Mouse (Mus musculus) urinary bladder, postnatal 10 days (tissue): ENCODE results near the gene Rph3al.

Experiments used
- DNase-seq: peaks from one replicate; pipeline ENCODE4 v3.0.0; 2022; ENCODE audit warnings: low spot score

Rph3al gene

DNA sequence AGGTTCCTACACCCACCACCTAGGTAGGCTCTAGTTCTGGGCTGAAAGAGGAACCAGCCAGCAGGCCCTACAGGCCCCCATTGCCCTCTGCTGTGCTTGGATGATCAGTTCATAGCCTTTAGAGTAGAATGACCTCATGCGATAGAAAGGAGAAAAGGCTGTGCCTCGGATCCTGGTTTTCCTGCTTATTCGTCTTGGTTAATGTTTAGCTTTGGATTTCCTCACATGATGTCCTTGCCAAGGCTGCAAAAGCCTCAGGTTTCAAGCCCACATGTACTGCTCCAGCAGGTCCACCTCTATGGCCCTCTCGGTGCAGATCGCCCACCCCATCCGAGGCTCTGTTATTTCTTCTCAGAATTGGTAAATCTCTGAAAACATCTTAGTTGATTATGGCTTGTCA is 33.2 kb downstream of the Rph3al start:
- no peak for DNase-seq

DNA sequence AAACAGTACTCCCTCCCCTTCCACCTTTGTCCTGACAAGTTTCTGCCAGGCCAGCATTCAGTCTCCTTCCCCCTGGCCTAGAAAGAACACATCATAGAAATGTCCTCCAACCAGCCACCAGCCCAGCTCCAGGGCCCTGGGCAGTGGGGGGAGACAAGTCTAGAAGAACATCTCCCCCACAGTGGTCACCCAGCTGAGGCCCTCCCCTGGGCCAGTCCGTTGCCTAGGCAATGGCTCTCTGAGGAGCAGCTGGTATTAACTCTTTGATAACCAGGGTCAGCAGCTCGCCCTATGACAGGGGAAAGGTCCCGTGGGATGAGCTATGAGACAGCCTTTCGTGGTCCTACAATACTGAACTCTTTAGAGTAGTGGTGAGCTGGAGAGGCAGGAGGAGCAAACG is 33.7 kb downstream of the Rph3al start:
- no peak for DNase-seq

DNA sequence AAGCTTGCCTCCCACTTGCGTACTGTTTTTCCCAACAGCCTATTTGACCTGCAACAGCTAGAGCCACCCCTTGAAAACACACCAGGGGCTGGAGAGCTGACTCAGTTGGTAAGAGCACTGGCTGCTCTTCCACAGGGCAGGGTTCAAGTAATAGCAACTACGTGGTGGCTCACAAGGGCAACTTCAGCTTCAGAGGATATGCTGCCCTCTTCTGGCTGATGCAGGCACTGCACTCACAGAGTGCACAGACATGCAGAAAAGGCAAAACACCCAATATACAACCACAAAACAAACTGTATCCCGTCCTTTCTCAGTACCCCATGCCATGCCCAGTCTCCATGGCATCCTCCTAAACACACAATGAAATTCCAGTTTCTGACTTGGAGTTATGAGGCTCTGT is 34.7 kb downstream of the Rph3al start:
- no peak for DNase-seq

DNA sequence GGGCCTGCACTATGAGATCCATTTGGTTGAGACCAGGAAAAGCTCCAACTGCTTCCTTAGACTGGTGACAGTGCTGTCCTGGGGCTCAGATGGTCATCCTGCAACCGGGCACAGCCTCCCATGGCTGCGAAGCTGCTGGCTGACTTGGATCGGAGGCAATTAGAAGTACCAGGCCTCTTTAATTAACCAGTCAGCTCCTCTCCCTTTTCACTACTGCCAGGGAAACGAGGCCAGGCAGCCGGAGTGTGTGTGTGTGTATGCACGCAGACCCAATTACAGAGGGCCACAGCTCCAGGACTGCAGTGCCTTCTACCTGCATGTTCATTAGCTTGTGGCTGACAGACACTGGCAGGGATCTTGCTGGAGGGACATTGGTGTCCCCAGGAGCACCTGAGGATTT is 36.9 kb downstream of the Rph3al start:
- no peak for DNase-seq

DNA sequence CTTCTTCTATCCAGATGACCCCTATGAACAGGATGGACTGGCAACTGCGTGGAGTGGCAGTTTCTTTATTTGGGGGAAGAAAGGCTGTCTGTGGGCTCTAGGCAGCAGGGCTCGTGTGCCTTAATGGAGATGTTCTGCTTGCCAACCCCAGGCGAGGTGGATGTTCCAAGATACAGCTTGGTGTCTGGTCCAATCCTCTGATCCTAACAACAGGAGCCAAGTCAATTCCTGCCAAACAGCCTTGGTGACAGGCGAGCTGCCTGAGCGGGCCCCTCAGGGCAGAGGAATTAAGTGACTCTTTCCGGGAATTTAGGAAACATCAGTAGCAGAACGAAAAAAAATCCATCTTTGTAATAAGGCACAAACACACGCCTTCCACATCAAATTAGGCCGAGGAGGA is 38.6 kb downstream of the Rph3al start:
- no peak for DNase-seq

DNA sequence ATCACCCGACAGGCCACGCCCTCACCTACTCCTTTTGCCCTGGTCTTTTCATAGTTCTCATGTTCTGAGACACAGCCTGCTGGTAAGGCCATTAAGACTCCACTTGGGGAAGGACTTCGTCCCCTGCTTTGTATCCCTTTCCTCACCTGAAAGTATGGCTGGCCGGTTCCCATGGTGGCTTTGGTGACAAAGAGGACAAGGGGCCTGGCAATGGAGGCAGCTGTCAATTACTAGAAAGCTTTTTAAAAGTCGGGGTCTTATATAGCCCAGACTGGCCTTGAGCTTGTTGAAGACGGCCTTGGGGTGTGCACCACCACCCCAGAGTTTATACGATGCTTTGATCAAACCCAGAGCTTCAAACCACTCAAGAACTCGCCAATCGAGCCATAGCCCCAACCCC is 39.7 kb downstream of the Rph3al start:
- DNase-seq = no peak

DNA sequence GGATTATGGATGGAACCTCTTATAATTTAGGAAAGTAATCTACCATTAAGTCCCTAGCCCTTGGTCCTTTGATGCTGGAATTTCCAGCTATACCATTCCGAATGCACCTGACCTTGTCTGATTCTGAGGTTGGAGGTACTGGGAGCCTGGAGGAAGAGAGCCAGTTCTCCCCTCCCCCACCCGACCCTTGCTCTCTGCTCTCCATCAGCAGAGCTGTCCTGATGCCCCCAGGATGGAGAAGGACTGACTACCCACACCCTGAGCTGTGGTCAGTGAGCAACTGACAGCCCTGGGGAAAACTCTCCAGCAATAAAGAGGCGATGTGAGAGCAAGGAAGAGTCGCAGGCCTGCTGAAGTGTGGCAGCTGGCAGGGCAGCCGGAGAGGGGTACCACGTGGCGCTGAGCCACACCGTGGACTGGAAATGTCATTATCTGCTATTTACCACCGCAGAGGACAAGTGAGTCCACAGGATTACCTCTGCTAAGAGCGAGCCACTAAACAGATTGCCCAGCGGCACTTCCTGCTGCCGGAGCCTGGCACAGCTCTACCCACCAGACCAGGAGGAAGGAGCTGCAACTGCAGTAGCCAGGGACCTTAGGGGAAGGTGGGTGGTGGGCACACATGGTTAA is 43.3 kb downstream of the Rph3al start:
- no peak for DNase-seq

DNA sequence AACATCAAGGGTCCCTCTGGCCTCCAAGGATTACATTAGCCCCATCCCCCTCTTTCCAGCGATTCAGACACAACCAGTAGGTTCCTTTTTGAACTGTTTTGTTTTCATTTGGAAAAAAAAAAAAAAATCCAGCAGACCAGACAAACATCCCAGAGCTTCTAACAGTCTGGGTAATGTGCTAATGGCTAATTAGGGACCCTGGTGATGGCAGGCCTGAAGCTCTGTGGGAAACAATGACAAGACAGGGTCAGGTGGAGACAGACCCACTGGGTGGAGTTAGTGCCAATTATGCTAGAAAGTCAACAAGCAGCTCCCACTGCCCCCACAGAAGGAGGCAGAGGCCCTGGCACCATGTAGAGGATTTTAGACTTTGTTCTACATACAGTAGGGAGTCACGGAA is 44.3 kb downstream of the Rph3al start:
- no peak for DNase-seq

DNA sequence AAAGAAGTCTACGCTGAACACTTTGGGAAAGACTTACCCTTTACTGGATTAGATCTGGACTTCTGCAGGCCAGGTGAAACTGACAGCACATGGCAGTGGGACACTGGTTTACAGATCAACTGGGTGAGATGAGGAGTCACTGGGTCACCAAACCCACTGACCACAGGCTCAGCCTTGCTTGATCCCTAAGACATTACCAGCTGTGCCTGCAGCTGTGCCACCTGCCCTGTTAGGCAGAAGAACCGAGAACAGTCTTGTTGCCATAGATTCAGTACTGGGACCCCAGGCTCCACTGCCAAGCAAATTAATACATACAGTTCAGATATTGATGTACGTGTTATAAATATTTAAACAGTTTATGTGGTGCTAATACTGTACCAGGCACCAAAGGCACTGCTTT is 50.9 kb downstream of the Rph3al start:
- DNase-seq = no peak

DNA sequence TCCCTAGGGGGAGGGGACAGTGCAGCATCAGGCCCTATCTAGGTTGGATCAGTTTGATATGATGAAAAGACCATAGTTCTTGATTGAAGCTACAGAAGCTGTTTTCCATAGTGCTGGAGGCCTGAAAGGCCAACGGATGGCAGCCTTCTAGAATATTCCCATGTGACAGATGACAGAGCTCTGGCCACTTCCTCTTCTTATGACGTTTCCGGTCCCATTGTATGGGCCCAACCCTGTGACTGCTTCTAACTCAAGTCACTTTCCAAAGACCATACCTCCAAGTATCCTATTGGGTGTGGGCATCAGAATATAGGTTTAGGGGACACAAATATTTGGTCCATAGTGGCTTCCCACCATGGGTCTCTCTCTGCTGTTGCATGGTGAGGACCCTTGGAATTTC is 57.0 kb downstream of the Rph3al start:
- no peak for DNase-seq

DNA sequence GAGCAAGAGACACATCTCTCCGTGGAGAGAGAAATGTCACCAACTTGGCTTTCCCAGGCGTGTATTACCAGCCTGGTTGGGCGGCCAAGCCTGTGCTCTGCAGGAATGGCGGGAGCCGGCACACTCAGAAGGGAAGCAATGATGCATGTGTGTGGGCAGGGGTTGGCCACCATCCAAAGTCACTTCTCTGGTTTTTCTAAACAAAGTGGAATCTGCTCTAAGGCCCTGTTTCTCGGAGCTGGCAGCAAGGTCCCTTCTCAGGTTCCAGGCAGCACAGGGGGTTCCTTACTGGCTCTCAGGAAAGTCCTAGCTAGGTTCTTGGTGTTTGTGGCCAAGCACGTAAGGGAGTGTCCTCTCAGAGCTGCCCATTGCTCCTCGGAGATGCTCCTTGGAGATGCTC is 58.2 kb downstream of the Rph3al start:
- no peak for DNase-seq

DNA sequence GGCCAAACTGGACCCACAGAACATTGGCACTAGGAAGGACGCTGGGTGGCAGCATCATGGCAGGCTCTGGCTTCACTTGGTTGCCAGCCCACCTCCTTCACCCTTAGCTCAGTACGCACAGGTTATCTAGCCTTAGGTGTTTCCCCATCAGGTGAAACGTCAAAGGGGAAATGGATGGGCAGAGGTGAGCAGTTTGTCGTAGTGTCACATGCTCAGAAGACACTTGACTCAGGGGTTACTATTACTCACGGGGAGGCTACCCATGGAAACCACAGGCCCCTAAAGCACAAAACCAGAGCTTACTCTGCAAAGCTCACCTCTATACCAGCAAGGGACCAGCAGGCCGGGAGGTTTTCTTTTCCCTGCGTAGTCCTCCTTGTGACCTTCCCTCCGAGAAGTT is 59.8 kb downstream of the Rph3al start:
- DNase-seq = no peak

DNA sequence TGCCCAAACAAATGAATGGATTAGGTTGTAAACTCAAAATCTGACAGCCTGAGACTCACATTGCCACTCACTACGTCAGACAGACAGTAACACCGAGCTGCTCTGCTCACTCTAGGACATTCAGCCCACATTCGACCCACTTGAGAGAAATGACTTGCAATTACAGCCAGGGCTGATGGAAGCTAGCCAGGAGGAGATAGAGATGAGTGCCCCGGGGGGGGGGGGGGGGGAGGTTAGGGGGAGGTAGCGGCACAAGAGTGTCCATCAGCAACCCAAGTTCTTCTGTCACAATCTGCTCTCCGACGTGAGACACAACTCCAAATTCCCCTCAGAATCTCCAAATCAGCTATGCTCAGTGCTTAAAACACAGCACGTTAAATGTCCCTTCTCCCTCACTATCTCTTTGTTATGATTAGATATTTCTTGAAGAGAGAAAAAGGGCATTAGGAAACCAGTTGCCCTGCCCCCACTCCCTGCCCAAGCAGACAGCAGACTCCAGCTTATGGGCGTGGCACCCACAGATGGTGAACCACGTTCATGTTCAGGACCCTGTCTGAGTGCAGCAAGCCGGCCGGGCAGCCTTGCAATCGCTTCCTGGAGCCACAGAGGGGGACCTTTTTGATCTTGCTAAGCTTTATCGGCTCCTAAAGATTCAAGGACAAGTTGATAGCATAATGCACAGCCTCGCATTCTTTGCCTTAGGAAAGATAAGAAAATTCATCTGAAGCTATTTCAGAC is 62.0 kb downstream of the Rph3al start:
- DNase-seq = no peak

DNA sequence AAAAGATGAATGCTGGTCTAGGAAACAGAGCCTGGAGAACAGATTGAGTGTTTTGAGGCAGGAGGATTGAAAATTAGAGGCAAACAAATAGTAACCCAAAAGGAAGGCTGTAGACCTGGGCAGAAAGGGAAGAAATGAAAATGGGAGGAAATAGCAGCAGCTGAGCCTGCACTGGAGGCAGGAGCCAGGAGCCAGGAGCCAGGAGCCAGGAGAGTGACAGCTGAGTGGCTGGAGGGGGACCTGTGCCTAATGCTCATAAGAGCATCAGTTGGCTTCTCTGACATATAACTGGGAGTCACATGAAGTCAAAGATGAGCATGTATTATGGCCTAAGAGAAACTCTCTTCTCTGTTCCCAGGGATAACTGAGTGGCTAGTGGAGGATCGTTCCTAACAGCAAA is 66.5 kb downstream of the Rph3al start:
- no peak for DNase-seq

DNA sequence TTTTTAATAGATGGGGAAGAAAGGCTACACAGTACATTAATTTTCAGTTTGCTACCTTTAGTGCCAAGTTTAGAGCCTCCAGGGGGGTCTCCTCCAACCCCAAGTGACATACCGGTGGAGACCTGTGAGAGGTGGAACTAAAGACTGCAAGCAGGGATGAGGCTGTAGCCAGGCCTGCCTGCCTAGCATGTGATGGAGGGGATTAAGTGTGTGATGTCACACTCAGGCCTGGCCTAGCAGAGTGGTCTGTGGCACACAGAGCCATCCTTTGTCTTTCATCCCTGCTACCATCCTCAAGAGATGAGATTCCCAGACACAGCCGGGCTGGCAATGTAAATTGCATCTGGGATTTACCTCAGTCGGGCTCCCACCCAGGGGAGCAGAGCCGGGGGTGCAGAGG is 67.3 kb downstream of the Rph3al start:
- no peak for DNase-seq

DNA sequence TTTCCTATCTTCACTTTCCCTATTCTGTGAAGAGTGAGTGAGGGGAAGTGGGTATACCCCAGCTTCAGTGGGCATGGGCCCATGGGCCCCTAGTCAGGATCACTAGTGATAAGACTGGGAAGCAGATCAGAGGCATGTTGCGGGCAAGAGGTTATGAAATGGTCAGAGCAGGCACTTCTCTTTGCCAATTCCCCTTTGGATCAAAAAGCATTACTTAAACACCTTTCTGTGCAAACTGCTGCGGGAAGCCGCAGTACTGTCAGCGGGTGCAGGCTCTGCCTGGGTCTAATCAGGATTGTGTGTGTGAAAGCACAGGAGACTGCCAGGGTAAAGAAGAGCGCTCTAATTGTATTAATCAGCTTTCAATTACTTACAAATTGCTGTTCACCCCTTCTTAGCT is 67.8 kb downstream of the Rph3al start:
- DNase-seq = no peak

DNA sequence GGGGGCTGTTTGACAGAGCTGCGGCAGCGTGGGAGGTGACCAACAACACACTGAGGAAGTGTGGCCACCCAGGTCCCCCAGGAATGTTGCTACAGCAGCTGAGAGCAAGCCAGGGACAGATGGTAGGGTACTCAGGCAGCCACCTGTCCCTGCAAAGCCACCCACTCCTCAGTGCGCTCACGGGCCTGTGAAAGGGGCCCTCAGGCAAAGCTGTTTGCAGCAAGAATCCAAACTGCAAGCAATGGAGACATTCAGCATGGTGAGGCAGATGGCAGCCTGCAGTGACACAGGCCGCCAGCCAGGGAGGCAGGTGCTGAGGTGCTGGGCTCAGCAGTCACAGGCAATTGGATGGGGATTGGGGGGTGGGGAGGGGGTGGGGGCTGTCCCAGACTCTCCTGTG is 68.3 kb downstream of the Rph3al start:
- DNase-seq = no peak

DNA sequence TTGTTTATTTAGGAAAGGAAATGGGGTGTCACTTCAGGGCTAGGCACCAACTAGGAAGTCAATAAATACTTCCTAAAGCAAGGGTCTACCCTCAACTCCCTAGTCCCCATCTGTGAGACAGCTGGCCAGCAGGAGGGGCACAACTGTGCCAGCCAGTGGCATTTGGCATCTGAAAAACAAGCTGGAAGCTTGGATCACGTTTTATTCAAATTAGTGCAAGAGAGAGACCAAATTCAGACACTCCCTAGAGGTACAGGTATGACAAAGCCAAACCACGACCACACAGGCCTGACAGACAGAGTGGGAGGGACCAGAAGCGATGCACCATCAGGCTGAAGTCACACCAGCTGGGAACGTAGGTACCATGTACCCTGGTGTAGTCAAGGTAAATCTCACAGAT is 71.4 kb downstream of the Rph3al start:
- no peak for DNase-seq

DNA sequence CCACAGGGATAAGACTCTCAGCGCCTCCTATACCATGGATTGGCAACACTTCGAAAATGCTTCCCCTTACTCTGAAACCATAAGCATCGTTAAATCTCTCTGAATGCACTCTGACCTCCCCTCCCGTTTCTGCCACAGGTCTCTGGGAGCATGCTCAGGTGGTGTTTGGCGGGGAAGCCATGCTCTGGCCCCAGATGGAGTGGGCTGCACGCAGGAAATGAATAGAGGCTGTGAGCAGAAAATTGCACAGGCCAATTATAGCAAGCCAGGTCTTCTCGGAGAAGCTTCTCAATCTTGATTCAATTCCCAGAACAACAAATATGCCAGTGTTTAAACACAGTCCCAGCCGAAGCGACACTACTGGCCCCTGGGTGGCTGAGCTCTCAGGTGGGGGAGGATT is 72.4 kb downstream of the Rph3al start:
- DNase-seq = no peak

DNA sequence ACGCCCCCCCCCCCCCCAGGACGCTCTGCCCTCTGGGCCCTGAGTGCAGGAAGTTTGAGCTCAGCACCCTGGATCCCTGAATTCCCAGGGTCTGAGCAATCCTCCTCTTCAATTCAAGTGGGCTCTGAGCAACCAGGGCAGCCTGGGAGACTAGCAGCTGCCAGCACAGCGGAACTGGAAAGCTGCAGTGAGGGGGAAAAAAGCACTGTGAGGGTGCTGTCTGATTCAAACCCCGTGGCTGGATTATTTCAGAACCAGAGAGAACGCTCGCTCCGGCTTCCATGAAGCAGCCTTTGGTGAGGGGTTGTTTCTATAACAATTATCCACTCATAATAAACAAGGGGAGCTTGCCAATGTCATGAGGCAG is 73.0 kb downstream of the Rph3al start:
- no peak for DNase-seq

DNA sequence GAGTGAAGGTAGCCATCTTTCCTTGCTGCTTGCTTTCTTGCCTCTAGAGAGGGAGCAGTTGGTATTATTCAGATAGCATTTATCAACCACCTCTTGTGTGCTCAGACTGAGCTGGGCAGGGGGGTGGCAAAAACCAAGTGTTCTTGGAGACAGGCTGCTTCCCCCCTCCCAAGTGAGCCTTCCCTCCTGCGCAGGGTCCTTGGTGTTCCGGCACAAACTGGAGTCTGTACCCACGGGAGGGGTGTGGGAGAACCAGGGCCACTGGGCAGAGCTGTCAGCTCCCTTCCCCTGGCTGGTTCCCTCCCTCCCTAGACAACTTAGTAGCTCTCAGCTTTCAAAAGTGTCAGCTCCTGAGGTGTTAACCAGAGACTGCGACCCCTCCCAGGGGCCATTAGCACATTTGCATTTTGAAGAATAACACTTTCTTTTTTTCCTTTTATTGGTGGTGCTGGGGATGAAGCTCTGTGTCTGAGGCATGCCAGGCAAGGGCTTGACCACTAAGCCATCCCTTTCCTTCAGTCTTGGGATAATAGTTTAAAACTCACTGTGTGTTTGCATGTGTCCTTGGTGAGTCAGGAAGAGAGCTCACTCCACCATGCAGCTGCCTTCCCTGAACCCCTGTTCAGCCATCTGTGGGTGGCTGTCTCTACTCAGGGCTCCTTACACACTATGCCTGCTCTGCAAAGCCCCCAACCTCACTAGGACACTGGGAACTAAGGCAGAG is 73.5 kb downstream of the Rph3al start:
- DNase-seq = no peak

DNA sequence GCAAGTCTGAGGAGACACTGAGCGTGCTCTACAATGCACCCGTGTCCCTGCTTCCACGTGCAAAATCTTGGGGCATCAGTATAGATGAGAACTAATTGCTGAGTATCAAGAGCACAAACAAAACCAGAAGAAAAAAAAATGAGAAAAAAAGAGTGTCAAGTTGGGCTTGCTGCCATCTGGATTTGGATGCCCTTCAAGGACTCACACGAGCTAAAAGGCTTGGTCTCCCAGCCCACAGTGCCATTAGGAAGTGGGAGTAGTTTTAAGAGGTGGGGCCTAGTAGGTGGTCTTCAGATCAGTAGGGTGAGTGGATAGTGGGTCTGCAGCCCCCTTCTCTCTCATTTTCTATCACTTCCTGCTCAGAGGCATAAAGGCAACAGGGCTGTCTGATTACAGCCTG is 75.8 kb downstream of the Rph3al start:
- no peak for DNase-seq

DNA sequence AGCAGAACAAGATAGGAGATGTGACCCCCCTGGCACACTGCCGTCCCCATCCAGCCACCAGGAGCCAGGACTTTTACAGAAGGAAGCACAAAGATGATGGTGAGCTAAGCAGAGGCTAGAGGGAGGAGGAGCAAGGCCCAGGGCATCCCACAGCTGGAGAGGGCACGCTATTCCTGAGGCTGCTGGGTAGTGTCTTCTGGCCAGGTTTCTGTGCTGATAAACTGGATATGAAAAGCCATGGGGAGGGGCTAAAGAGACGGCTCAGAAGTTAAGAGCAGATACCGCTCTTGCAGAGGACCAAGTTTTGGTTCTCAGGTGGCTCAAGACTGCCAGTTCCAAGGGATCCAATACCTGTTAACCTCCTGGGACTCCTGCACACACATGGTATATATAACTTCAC is 76.6 kb downstream of the Rph3al start:
- DNase-seq = no peak

DNA sequence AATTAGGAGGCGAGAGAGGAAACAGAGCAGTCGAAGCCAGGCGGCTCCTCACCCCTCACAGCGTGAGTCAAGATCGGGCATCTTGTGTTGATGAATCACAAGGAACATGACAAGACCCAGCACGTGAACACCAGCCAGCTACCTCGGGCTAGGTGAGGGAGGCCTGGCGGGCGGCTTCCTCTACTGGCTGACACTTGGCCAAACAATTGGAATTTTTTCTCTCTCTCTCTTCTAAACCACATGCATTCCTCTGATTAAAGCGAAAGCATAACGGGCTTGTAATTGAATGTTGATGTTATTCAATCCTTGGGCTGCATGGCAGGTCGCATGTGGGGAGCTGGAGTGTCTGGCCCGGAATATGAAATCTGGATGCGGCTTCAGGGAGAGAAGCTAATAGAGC is 77.0 kb downstream of the Rph3al start:
- no peak for DNase-seq
